Mouse (Mus musculus) neutrophil, adult 65 days (primary cell): ENCODE results near the gene Arid3b. TPM values are rescaled to one million over a fixed set of nuclear protein-coding genes. Genes with fewer than 3 reads are reported as not detected.

Experiments used
- total RNA-seq: library from RNA; stranded (reverse); gene quantifications from 2 replicates; pipeline ENCODE4 v1.2.4, GENCODE M21; 2023

Arid3b gene
- total RNA-seq, result 46.2 and 56.8 TPM in 2 replicates

GRCm38 (mm10) chr9:57836581-57837170, at the start of gene Arid3b:
TSS of gene Arid3b (minus strand) at chr9:57836793.

DNA sequence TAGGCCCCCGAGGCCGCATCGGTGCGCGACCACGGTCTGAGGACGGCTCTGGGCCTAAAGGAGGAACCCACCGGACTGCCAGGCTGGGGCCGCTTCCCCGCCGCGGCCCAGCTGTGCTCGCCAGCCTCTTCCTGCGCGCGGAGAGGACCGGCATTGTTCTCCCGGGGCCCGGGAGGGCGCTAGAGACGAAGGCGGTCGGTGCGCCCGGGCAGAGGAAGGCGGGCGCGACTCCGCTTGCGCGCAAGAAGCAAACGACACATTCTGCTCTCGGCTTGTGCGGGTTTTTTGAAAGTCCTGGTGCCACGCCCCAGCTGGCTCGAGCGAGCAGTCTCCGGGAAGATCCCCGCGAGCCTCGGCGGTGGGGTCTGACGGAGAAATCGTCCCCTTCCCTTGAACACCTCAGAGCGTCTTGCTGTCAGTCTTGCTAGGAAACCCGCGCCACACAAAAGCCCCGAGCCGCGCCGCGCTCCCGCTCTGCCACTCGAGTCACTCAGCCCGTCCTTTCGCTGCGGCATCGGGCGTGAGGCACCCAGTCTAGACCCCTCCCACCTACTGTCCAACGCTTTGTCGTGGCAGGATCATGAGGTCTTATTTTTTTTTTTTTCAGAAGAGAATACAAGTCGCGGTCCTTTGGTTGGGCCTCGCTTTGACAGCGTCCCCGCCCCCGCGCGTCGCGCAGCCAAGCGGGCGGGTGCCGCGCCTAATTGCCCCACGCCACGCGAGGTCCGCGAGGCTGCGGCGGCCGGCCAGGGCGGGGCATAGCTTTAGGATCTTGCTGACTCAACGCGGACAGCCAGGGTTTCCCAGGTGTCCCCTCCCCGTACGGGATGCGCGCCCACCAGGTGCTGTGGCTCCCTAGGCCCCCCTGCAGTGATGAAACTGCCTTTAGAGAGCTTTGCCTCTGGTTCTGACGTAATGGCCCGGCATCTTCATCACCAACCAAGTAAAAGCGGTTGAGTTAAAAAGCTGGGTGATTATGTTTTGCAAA, 70.9 kb downstream of the Arid3b start, which contains the start of gene Clk3:
Clk3 (minus strand) TSS at position 497 of the 988 bp plus-strand sequence.

Other genes starting within 250 kb of the Arid3b start
- 28.6 and 35.8 TPM in 2 replicates for gene Ulk3, start 247.3 kb downstream of the Arid3b start, total RNA-seq
- gene Cplx3, start 230.5 kb downstream of the Arid3b start, total RNA-seq, result not detected in 2 replicates
- not detected in 2 replicates for gene Lman1l, start 216.0 kb downstream of the Arid3b start, total RNA-seq
- gene Csk, start 183.2 kb downstream of the Arid3b start, total RNA-seq, result 161 and 173 TPM in 2 replicates
- not detected in 2 replicates for gene Cyp1a2, start 153.1 kb downstream of the Arid3b start, total RNA-seq
- not detected in 2 replicates for gene Cyp1a1, start 148.9 kb downstream of the Arid3b start, total RNA-seq
- 10.4 and 11.9 TPM in 2 replicates for gene Edc3, start 128.3 kb downstream of the Arid3b start, total RNA-seq
- 208 and 260 TPM in 2 replicates for gene Clk3, start 70.9 kb downstream of the Arid3b start, total RNA-seq
- gene Ubl7, start 74.2 kb upstream of the Arid3b start, total RNA-seq, result 57.9 and 62.1 TPM in 2 replicates
- gene Sema7a, start 103.3 kb upstream of the Arid3b start, total RNA-seq, result 32.7 and 34.0 TPM in 2 replicates
- gene Cyp11a1, start 169.6 kb upstream of the Arid3b start, total RNA-seq, result 2.3 and 3.1 TPM in 2 replicates
- not detected in 2 replicates for gene Stra6, start 227.0 kb upstream of the Arid3b start, total RNA-seq